Comparison of ENCODE assay signal across 13 mouse cellular contexts in genomic region chr12:99559483-99559882, GRCm38 (mm10). TPM values are rescaled to one million over a fixed set of nuclear protein-coding genes. Genes with fewer than 3 reads are reported as not detected.
A peak's percentile ranks its signal among the peaks of the same experiment; 100 is the strongest.
DNase-seq lines count a peak whose midpoint lies in the region; ATAC-seq and TF ChIP-seq lines count a peak whose summit lies in the region.
"Had no signal": no experiment of that assay in that cellular context is flagged by ENCODE, and none has a peak within 500 bp of the region (broad histone marks: within the 10 kb centered on the region; RNA-seq: fewer than 3 reads in every experiment).

No protein-coding gene starts in this region.

- no peaks in the 10 kb centered on the region for H3K27me3 ChIP-seq in kidney, adult 2 months (replicated peaks; ENCODE audit: control insufficient read depth, insufficient read depth, low read length)
- H3K27me3 ChIP-seq in forebrain, embryonic 10.5 days (ENCODE audit: poor library complexity, severe bottlenecking): no peaks in the 10 kb centered on the region
- H3K27me3 ChIP-seq: embryonic facial prominence, embryonic 12.5 days; intestine, embryonic 15.5 days; lung, embryonic 15.5 days had no signal

- no peak overlapping the region for H3K4me3 ChIP-seq in kidney, adult 2 months (ENCODE audit: insufficient read depth, low read depth, low read length)
- no peak overlapping the region for H3K4me3 ChIP-seq in forebrain, embryonic 10.5 days
- H3K4me3 ChIP-seq: embryonic facial prominence, embryonic 12.5 days; intestine, embryonic 15.5 days; lung, embryonic 15.5 days had no signal

- no peaks in the 10 kb centered on the region for H3K9me3 ChIP-seq in forebrain, embryonic 10.5 days
- H3K9me3 ChIP-seq: embryonic facial prominence, embryonic 12.5 days; intestine, embryonic 15.5 days; lung, embryonic 15.5 days had no signal

- TF ChIP-seq POLR2A in kidney, adult 2 months (IDR thresholded peaks at IDR 0.05; ENCODE audit: low read depth, low read length): no peak

- H3K27ac ChIP-seq in kidney, adult 2 months (ENCODE audit: insufficient read depth, low read depth, low read length): peak overlapping the region; percentile 49; the same call in 1 of the 2 replicates
- H3K27ac ChIP-seq in forebrain, embryonic 10.5 days: no peak overlapping the region
- H3K27ac ChIP-seq: embryonic facial prominence, embryonic 12.5 days; intestine, embryonic 15.5 days; lung, embryonic 15.5 days had no signal

- no peaks in the 10 kb centered on the region for H3K36me3 ChIP-seq in kidney, adult 2 months (ENCODE audit: control insufficient read depth, insufficient read depth, low read length)
- peaks cover 5% of the 10 kb centered on the region for H3K36me3 ChIP-seq in forebrain, embryonic 10.5 days (replicated peaks)
- H3K36me3 ChIP-seq: embryonic facial prominence, embryonic 12.5 days; intestine, embryonic 15.5 days; lung, embryonic 15.5 days had no signal

- peak; percentile 17 for DNase-seq in kidney, adult 2 months
- DNase-seq in kidney, postnatal 25 days: no peak
- DNase-seq in CD8-positive naive resting alpha-beta T cell, adult 2 months (ENCODE audit: low read depth in 2 of 2, low spot score in 2 of 2): peak; percentile 38 to 39
- peak; percentile 66 for DNase-seq in thymus, postnatal 0 days (ENCODE audit: low spot score)
- DNase-seq in forebrain, embryonic 10.5 days (ENCODE audit: extremely low spot score, low spot score): no peak
- no peak for DNase-seq in left cerebral cortex, postnatal 10 days (ENCODE audit: extremely low spot score in 1 of 2, low spot score in 2 of 2)
- DNase-seq: gastrocnemius, postnatal 25 days; kidney, postnatal 4 days had no signal

- H3K4me1 ChIP-seq in kidney, adult 2 months (ENCODE audit: control insufficient read depth, insufficient read depth, low read length): peaks cover 31% of the 10 kb centered on the region
- H3K4me1 ChIP-seq in forebrain, embryonic 10.5 days: peaks cover 45% of the 10 kb centered on the region

- ATAC-seq in hematopoietic stem cell, adult 5-6 weeks (replicated peaks in 1 of 2; ENCODE audit: insufficient read depth in 1 of 2, low FRiP score in 2 of 2, low TSS enrichment in 1 of 2, low read depth in 1 of 2, poor library complexity in 2 of 2, severe bottlenecking in 2 of 2): peak; percentile 5 to 25; a peak in 3 of 4 replicates
- ATAC-seq: forebrain, embryonic 14.5 days; intestine, embryonic 15.5 days had no signal

- intact Hi-C loops in left cerebral cortex, postnatal 10 days (cut with DNase I): no loop called here

- 74% methylated on average over 11 of the region's 11 CpGs for WGBS in kidney, adult 2 months
- WGBS in forebrain, embryonic 10.5 days: 88% methylated on average over 11 of the region's 11 CpGs

- no peak for TF ChIP-seq CTCF in kidney, adult 2 months (conservative IDR thresholded peaks at IDR 0.05; ENCODE audit: insufficient read depth, insufficient read length, low read depth, low read length)

RNA-seq across cellular contexts. Expression of gene Foxn3, which starts 3.9 kb away (rescaled TPM):
- polyA plus RNA-seq in kidney, adult 2 months (2012; rRNA removed): 28.0 and 28.6 TPM in 2 replicates
- total RNA-seq in hematopoietic stem cell, adult 5-6 weeks (2017): 50.9 and 62.3 TPM in 2 replicates
- polyA plus RNA-seq in thymus, postnatal 0 days (2015; fragmentation: Nextera tagmentation; extraction: Ambion mirVana): 85.0 and 119 TPM in 2 replicates
- 46.4 and 47.3 TPM in 2 replicates for polyA plus RNA-seq in forebrain, embryonic 10.5 days (2016; fragmentation: Nextera tagmentation; extraction: Ambion mirVana)
- total RNA-seq in left cerebral cortex, postnatal 10 days (2021): 10 to 100 TPM; 50.7 to 65.1 TPM

Comparison
In these comparisons a context has a peak if more than half of its experiments do, and no peak if none do; other contexts are left out.
1. DNase-seq: peak in kidney, adult 2 months (single experiment), CD8-positive naive resting alpha-beta T cell, adult 2 months (2 of 2) and thymus, postnatal 0 days (single experiment); none in kidney, postnatal 25 days (0 of 2), forebrain, embryonic 10.5 days (single experiment) and left cerebral cortex, postnatal 10 days (0 of 2).